Mouse (Mus musculus) cerebellum, adult 11 months (tissue): ENCODE results near the gene Bbs9.

Source experiments
- DNase-seq: peaks from one replicate; pipeline ENCODE4 v3.0.0; 2022

Bbs9 gene

DNA sequence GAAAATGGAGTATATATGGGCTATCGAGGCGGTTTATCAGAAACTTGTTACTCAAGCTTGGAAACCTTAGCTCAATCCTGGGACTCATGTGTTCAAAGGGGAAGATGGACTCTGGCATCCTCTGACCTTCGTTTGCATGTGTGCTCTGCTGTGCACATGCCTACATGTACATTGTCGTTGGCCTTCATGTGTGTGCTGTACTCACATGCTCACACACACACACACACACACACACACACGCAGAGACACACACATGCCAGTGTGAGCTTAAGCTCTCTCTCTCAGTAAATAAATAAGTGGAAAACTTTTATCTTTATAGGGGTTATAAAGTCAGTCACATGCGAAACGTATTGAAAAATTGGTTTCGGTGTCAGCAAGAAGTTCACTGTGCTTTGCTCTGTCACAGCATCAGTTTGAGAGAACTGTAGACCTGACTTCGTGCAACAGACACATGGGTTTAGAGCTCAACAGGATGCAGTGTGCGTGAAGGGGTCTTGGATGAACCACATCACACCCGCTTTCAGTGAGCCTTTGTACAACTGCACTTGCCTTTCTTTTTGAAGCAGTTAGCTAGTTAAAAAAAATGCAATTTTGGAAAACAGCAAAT, 62.4 kb downstream of the Bbs9 start:
- DNase-seq = no peak

DNA sequence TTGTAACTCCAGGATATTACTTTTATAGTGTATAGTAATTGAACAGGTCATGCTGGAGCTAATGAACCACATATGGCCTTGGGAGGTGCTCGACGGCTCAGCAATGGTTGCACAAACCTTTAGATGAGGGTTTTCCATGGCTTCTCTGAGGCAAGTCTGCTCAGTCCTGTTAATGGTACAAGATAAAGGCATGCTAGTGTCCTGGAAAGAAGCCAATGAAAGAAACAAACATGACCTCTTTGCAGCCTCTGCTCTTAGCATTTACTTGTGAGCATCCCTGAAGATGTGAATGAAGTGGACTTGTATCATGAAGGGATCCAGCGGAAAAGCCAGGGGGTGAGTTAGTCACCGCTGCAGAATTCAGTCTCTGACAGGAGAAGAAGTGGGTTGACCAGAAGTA, 64.0 kb downstream of the Bbs9 start:
- no peak for DNase-seq

DNA sequence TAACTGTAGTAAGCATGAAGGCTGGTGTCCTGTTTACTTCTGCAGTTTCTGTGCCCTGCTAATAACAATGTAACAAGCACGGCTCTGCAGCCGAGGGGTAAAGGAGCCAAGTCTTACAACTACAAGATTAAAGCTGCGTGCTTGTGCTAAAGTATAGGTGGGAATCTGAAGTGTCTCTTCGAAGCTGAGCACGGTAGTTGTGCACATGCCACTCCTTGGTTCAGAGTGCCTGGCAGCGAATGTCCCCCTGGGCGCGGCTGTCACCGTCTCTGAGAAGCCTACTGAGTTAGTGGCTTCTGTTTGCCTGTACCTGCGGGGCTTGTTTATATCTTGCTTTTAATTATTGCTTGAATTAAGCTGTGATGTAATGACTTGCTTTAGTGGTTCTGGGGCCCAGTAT, 65.6 kb downstream of the Bbs9 start:
- no peak for DNase-seq

DNA sequence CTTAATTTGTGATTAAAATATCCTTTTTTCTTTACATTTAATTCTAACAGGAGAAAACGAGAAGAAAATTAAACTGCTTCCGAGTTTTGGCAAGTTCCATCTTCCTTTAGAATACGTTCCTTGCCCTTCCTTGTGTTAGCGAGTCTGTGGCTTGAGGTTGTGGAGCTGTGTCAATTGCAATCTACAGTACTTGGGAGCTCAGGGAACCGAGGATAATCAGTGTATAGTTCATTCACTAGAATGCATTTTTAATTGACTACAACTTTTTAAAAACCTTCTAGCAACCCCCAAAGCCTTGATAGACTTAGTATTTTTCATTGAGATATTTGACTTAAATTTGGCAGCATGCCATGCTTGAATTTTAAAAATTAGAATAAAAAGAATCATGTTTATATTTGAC, 68.0 kb downstream of the Bbs9 start:
- no peak for DNase-seq

DNA sequence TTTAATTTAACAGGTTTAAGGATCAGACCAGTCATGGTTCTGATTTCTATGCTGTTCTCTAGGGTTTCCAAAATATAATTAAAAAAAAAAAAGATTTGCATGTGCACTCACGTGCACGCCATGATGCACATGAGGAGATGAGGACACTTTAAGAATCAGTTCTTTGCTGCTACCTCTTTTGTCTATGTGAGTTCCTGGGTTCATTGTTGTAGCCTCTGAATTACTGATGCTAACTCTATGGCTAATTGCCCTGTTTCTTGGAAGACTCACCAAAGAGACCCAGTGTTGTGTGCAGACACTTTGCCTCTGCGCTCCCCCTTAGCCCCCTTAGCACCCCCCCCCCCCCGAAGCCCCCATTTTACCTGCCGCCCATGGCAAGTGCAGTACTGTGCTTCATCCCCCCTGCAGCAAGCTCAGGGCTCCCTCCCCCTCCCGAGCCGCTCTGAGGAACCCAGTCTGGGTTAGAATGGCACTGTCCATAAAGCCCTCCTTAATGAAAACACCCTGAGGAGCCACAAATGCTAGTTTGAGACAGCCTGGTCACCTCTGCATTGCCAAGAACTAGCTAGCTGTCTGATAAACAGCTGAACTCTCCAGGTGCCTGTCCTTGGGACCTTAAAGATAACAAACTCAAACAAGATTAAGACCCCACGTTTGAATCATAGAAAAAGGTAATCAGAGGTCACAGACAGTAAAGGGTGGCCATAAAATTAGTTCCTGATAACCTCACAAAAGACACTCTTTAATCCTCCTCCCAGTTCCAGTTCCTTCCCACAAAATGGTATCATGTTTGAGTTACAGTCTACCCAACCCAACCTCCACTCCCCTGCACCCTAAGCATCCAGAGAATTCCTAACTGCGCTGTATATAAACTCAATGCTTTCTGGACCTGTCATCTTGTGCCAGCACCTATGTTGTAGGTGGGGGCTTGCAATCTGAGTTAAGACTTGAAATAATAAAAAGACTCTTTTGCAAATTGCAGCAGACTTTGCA, 69.1 kb downstream of the Bbs9 start:
- DNase-seq = no peak

DNA sequence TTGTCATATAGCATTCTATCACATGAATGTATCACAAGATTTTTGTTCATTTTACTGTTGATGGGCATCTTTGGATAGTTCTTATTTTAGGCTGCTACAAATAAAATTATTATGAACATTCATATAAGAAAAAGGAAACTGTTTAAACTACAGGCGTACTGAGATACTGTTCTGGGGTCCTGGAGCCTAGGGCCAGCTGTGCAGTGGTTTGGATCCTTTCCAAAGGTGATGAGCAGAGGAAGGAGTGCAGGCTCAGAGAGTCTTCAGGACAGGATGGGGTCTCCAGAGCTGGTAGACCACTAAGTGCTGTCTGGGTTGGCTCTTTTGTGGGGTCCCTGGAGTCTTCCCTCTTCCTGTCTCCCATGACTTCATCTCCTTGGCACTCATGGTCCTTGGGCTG, 75.8 kb downstream of the Bbs9 start:
- no peak for DNase-seq

DNA sequence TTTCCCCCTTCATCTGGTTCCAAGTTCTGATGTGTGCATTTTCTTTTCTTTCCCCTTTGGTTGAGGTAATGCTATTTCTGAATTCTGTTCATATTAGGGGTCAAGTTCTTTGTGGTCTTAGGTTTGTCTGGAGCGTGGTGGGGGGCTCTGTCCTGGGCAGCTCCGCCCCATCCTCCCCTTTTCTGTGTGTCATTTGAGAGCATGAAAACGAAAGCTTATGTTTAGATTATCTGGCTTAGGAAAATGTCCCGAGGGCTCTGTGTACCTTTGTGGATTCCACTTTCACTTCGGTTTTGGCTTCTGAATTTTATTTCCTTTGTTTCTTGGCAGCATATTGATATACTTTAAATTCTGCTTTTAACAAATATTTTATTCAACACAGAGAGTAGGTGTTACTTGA, 80.6 kb downstream of the Bbs9 start:
- DNase-seq = no peak

DNA sequence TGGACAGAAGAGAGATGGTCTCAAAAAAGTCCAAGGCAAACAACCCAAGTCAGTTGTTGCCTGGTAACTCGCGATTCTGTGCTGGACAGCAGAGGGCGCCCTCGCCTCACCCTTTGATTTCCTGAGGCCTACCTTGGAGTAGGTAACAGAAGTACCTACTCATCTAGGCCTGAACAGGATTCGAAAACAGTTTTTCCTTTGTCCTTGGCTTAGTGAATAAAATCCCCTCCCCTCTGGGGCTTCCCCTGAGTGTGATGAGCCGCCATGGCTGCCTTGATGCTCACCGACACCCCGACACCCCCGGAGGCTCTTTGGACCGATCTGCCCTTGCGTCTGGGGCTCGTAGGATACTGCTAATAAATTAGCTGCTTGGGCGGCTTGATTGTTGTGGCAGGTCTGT, 82.0 kb downstream of the Bbs9 start:
- DNase-seq = peak; percentile 42

DNA sequence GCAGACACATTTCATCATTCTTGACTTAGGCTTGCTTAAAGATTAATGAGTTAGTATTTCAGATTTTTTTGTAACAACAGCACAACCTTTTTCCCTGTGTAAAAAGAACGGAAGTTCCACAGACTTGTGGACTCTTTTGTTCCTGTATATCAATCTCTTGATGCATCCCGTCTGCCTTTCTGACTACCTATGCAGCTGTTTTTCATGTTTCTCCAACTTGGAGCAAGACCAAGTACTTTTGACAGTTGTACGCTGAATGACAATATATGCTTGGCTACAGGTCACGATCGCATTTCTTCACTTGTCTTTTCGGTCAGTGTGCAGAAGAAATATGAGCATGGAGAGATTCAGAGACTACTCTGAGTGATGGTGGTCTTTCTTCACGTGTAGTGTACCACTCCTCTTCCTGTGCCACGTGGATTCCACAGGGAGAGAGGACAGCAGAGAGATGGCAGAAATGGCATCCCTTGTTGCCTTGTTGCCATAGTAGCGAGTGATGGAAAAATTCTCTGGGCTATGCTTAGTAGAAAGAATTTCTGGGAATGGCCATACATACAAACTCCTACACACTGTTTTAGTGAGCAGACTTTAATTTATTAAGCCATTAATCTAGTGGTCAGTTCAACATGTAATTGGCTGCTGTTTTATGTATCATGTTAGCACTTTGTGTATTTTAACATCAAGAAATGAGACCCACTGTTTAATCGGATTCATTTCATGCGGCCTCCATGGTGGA, 88.3 kb downstream of the Bbs9 start:
- DNase-seq = no peak

DNA sequence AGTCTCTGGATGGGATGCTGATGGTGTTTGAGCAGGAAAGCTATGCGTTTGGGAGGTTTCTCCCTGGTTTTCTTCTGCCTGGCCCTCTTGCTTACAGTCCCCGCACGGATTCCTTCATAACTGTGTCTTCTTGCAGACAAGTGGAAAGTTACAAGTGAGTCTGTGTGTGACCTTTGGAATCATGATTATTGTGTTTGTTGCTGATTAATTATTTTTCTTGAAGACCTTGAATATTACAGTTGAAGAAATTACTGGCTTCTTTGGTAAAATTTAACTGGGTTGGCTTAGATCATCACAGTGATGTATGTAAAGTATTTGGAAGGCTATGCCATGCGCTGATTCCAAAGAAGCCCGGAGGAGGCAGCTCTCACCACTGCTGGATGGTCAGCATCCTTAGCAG, 92.2 kb downstream of the Bbs9 start:
- DNase-seq = no peak

DNA sequence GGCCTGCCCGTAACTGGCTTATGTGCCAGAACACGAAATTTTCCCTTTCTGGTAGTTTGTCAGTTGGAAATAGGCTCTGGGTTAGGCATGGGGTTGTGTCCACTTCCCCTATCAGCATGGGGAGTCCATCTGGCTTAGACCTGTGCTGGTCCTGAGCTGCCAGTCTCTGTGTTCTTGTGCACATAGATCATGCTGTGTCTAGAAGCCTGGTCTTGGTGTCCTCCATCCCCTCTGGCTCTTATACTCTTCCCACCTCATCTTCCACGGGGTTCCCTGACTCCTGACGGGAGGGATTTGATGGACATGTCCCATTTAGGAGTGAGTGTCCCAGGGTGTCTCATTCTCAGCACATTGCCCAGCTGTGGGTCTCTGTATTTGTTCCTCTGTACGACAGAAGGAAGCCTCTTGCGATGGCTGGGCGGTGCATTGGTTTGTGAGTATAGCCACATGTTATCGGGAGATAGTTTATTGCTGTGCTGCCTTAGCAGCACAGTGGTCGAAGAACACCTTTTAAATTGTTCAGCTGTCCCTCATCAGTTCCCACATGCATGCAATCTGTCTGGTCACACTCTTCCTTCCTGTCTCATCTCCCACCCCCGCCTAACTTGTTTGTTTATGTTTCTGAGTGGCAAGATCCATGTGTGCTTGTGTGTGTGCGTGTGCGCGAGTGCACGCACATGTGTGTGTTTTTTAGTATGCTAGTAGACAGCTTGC, 101.1 kb downstream of the Bbs9 start:
- DNase-seq = no peak

DNA sequence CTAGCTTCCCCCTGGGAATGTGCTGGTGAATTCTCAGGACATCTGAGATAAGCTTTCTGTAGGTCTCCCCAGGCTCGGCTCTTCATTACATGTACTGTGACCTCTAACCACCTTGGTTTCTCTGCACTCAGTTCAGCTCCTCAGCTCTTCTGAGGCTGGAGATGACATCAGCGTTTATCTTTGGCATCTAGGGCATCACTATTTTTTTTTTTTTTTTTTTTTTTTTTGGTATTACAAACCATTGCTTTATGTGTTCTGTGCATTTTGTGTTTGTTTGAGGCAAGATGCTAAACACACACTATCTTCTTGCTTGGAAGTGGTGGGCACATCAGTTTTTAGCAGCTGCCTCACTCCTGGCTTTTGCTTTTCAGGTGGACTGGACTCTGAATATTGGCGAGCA, 102.8 kb downstream of the Bbs9 start:
- DNase-seq = no peak

DNA sequence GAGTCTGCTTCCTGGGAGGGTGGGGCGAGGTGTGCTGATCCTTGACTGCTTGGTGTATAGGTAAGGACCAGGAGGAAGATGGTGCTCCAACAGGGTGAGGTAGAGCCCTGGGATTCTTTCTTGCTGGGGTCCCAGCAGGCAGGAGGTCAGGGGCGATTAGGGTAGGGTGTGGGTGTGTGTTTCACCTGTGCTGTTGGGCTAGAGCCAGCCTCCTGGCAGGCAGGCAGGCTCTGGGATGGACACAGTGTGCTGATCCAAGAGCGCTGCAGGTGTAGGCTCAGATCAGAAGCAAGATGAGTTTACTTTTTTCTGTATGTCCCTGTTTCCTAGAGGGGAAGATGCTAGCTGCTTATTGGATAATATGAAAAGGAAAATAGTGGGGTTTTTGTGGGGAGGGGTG, 108.7 kb downstream of the Bbs9 start:
- DNase-seq = peak; percentile 4

DNA sequence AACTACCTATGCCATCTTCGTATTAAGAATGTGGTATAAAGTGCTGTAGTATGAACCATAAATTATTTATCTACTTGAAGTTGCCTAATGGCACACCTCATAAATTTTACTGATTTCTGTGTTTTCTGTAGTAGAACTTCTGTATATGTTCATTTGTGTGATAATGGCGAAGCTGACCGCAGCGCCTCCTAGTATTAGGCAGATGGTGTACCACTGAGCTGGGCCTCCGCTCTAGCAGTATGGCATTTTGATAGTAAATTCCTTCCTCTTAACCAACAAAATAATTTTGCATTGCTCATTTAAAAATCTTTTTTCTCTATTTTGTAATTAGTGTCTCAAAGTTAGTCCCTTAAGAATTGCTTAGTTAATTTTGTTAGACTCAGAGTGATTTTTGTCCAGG, 117.5 kb downstream of the Bbs9 start:
- DNase-seq = no peak

DNA sequence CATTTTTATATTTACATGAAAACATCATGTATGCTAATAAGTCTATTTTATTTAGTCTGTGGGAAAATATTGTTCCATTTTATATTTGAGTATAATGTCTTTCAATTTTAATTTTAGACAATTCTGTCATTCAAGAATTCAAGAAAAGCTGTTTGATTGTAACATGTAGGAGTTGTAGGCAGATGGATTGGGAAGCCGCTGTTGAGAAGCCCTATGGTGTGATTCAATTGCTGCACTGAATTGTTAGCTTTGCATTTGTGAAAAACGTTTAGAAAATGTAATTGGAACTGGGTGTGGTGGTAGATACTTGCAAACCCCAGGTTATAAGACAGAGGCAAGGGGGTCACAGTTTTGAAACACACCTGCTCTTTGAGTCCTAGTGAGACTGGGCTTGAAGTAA, 121.1 kb downstream of the Bbs9 start:
- DNase-seq = no peak

DNA sequence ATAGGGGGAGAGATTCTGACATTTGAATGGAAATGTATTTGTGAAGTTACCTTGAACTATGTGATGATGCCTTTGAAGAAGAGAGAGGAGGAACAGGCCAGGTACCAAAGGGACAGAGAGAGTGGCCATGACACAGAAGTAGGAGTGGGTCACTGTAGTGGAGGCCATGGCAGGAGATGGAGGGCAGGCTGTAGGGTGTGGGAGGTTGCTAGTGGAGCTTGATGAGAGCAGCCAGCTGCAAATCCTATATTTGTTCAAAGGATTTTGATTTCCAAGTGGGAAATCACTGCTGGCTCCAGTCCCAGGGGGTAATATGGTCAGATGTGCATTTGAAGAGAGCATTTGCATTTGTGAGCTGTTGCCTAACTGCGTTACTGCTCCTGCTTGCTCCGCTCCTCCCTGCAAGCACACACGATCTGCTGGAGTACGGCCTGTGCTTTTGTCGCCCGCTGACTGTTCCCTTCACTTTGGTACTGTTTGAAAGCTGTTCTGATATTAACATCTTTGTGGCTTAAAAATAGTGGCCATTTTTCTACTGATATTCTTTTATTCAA, 137.8 kb downstream of the Bbs9 start:
- no peak for DNase-seq

DNA sequence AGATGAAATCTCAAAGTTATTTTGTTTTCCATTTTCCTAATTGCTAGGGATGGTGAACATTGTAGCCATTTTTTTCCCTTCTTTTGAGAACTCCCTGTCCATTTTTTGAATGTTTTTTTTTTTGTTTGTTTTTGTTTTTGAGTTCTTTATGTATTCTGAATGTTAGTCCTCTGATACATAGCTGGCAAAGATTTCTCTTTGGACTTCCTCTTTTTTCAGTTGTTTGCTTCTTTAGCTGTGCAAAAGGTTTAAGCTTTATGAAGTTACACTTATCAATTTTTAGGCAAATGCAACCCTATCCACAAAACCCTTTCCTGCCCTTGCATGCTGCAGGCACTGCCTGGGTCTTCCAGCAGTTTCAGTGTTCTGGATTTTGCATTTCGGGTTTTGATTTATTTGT, 143.7 kb downstream of the Bbs9 start:
- DNase-seq = no peak

DNA sequence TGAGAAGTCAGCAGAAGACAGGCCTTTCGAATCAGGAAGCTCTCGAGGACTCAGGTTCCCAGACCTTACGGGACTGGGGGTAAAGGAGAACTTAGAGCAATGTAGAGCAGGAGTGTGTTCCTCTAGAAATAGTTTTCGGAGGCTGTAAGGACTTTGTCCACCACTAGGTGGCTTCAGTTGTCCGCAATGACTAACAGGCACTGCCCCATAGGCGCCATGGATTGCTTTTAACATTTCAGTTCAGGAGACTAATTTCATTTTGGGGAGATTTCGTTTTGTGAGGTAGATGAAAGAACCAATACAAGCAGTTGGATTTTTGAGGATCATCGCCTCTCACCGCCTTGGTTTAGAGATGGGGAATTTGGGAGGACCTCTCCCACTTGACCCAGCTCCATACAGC, 149.5 kb downstream of the Bbs9 start:
- DNase-seq = peak; percentile 5

DNA sequence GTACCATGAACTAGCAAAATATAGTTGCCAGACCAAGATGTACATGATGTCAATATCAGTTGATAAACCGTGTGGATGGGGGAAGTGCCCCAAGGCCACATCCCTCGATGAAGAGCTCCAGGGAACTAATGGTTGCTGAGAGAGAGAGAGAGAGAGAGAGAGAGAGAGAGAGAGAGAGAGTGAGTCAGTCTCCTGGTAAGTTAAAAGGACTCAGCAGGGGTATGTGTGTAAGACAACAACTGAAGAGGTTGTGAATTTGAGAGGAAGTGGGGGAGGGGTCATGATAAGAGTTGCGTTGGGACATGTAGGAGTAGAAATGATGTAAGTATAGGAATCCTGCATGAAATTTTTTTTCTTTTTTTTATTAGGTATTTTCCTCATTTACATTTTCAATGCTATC, 150.5 kb downstream of the Bbs9 start:
- DNase-seq = no peak

DNA sequence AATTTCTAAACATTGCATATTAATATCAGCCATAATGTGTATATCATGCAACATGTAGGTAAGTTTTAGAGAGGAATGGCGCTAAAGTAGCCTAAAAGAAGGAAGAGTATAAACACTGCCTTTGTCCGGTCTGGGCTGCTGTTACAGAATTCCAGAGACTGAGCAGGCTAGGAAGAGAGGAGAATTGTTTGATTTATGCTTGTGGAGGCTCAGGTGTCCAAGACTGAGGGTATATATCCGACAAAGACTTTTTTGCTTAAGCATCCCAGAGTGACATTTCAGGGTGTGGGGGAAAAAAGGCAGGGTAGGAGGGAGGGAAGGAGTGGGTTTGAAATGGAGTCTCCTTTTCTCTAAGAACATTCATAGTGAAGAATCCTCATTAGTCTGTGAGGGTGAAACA, 152.4 kb downstream of the Bbs9 start:
- DNase-seq = no peak

DNA sequence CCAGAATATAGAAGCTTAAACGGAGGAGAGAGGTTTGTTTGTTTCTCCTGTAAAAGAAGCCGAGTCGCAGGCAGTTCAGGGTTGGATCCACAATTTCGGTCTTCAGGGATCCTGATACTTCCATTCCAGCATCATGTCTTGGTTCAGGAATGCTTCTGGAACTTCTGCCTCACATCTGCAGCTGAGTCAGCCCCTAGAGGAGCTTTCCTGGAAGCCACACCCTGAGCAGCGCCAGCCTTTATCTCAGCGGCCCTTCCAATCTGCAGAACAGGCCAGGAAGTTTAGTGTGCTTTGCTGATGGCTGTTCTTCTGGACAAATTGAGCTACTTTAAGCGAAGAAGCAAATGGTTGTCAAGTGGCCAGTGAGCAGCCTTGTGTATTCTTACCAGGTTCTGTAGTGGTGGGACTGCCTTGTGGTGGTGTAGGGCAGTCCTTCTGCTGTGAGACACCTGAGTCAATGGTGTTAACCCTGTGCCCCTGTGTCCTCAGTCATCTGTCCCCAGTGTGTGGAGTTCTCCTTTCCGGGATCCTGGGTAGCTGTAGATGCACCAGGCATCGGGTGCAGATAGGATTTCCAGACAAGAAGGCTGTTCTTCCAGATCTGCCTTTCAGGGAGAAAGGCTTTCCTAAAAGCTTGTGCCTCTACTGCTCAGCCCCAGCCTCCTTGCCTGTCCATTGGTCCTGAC, 157.4 kb downstream of the Bbs9 start:
- DNase-seq = no peak

DNA sequence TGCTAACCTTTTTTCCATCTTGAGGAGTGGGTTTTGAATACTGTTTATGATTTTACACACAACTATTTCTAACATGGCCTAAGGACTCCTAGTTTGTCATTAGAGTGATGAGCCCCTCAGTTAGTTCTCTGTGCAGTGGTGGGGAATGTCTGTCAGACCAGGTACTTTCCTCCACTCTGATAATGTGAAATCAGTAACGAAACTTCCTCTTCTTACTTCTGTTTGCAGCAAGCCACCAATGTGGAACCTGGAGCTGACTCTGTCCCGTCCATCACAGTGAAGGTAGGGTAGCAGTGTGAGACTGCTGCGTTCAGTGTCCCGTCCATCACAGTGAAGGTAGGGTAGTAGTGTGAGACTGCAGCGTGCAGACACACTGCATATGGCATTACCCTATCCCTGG, 163.0 kb downstream of the Bbs9 start:
- DNase-seq = no peak
